Mouse (Mus musculus) right cerebral cortex, postnatal 36 days (tissue): ENCODE measurements around the gene Unc5cl.
"Not testable (repeated sequence)": the region's sequence is repeated elsewhere in the genome, so short reads cannot be mapped to it uniquely, and the experiment has no call there.

Experiments
- DNase-seq, 2 experiments: peaks; one replicate each; pipeline ENCODE4 v3.0.0; 2022; ENCODE audit warnings: low spot score in 2 of 2, mixed read lengths in 1 of 2

The Unc5cl gene

GRCm38 (mm10) chr17:48467395-48468231 lies 12.9 kb downstream of the Unc5cl start:
- DNase-seq: peak; percentile 54 to 66

DNA sequence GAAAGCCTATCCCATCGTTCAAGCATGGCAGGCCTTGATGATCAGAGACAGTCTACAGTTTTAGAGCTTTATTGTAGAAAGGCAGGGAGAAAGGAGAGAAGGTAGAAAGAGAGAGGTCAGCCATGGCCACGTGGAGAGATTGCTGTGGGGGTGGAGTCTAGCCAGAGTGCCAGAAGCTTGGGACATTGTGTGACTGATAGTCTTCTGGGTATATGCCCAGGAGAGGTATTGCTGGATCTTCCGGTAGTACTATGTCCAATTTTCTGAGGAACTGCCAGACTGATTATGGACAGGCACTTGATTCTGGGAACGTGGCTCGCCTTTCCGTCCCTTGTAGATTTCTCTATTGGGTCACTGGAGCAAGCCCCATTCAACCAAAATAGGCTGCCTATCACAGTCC lies 19.6 kb downstream of the Unc5cl start:
- DNase-seq: not testable (repeated sequence)

- no peak for DNase-seq
Observed at GRCm38 (mm10) chr17:48475444-48475843, 20.7 kb downstream of the Unc5cl start.

GRCm38 (mm10) chr17:48479952-48480351 lies 25.3 kb downstream of the Unc5cl start:
- no peak for DNase-seq

- no peak for DNase-seq
Observed at GRCm38 (mm10) chr17:48483764-48484163, 29.1 kb downstream of the Unc5cl start.

DNA sequence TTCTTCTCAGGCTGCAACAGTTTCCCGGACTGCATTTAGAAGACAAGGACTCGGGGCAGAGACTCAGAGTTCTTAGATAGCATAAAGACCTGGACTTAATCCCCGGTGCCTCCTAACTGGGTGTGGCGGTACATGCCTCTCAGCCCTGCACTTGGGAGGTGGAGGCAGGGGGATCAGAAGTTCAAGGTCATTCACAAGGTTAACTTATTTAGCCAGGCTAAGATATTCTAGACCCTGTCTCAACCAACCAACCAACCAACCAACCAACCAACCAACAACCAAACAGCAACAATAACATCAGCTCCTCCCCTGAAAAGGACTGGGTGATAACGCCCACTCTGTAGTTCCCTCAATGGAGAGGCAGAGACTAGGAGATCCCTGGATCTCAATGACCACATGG lies 29.5 kb downstream of the Unc5cl start:
- DNase-seq: no peak

- no peak for DNase-seq
Observed at GRCm38 (mm10) chr17:48489466-48489865, 34.8 kb downstream of the Unc5cl start.

- no peak for DNase-seq
Observed at GRCm38 (mm10) chr17:48492621-48493020, 37.9 kb downstream of the Unc5cl start.

DNA sequence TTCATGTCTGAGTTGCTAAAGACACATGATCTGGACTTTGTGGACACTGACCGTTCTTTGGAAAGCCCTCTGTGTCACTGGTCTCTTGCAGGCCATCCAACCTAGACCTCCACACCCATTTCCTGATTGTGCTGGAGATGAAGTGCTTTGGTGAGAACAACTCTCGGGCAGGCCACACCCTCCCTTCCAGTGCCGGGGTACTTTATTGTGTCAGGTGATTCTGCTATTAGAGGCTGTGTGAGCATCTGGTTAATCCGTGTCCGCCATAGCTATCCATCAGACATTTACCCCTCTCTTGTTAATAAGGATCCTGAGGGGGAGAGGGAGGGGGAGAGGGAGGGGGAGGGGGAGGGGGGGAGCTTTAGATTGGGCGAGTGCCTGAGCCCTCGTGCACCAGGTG lies 38.9 kb downstream of the Unc5cl start:
- DNase-seq: no peak

DNA sequence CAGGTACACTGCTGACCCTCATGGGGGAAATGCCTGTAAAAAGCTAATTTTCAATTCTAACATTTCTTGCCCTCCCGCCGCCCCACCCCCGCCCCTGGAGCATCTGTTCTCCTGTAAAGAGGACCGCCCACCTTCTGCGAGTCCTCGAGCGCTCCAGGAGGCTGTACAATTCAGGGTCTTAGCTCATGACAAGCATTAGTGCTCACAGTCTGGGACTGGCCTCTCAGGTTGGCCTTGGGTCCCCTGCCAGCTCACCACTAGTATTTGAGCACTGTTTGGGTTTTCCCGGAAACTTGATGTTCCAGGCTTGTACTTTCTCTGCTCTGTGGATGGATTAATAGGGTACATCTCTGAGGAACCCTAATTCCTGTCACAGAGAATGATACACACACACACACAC lies 39.3 kb downstream of the Unc5cl start:
- no peak for DNase-seq

- DNase-seq: no peak
Observed at GRCm38 (mm10) chr17:48497986-48498385, 43.3 kb downstream of the Unc5cl start.

- no peak for DNase-seq
Observed at GRCm38 (mm10) chr17:48500846-48501445, 46.2 kb downstream of the Unc5cl start.

DNA sequence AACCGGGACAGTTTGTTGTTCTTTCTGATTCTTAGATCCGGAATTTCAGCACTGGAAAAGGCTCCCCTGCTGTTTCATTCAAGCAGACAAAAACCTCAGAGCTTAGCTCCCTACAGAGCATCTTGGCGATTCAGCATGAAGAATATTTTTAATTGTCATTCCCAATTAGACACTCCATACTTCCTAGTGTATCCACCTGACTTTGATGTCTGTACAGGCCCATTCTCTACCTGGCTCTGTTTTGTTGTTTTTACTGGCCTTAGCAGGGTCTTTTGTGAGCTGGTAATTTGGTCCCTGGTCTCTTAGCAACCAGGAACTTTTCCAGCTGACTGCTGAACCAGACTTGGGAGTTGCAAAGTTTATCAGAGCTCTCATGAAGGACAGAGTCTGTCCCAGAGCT lies 50.3 kb downstream of the Unc5cl start:
- no peak for DNase-seq

DNA sequence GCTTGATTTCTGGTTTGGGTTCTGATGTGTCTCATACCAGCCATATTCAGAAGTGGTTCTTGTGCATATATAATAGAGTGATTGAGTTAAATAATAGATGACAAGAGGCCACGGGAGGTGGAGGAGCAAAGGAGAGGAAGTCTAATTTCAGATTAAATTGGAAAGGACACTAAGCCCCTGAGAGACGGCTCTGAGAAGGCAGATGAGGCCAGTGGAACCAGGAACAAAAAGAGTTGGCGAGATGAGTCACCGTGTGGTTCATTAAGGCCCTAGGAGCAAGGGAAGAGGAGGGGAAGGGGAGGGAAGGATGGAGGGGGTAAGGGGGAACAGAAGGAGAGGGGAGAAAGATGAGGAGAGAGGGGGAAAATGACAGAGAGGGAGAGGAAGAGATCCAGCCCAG lies 52.3 kb downstream of the Unc5cl start:
- no peak for DNase-seq

DNA sequence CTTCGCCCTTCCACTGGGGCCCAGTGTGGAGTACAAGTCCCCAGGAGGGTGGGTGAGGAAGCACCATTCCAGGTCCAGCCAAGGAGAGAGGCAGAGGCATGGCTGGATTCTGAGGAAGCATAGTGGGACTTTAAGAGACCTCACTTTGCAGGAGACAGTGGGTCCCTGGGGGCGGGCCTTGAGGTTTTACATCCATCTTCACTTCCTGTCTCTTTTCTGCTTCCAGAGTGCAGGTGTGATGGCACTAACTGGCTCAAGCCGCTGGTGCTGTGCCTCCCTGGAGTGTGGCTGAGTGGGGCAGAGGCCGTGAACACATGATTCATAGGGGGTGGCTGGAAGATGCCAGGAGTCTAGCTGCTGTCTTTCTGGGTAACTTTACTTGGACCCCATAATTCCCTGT lies 54.9 kb downstream of the Unc5cl start:
- DNase-seq: no peak

- DNase-seq: no peak
Observed at GRCm38 (mm10) chr17:48512614-48513281, 58.0 kb downstream of the Unc5cl start.

- no peak for DNase-seq
Observed at GRCm38 (mm10) chr17:48514613-48515012, 59.9 kb downstream of the Unc5cl start.

GRCm38 (mm10) chr17:48519046-48519445 lies 64.3 kb downstream of the Unc5cl start:
- no peak for DNase-seq

DNA sequence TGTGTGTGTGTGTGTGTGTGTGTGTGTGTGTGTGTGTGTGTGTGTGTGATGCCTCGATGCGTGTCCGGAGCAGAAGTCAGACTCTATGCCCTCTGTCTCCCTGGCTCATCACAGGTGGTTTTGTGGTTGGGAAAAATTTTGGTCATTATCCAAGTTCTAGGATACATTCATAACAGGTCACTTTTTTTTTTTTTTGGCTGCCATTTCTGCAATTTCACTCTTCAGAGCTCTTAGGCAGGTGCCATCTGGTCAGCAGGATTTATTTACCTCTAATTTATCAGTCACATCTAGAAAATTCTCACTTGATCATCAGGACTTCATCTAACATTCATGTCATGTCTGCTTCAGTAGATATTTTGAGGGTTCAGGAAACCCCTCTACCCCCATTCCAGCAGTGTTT lies 65.7 kb downstream of the Unc5cl start:
- DNase-seq: no peak

DNA sequence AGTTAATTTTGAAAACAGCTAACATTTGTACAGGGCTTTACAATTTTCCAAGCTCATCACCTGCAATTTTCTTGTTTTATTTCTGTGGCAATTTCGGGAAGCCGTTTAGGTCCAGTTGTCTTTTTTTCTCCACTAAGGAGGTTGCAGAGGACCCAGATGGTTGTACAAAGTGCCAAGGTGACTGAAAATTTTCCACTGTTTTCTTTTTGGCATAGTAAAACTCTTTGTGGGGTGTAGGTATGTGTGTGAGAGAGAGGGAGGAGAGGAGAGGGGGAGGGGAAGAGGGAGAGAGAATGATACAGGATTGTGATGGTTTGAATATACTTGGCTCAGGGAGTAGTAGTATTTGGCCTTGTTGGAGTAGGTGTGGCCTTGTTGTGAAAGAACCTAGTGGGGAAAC lies 68.4 kb downstream of the Unc5cl start:
- no peak for DNase-seq

- no peak for DNase-seq
Observed at GRCm38 (mm10) chr17:48533844-48534705, 79.4 kb downstream of the Unc5cl start.

DNA sequence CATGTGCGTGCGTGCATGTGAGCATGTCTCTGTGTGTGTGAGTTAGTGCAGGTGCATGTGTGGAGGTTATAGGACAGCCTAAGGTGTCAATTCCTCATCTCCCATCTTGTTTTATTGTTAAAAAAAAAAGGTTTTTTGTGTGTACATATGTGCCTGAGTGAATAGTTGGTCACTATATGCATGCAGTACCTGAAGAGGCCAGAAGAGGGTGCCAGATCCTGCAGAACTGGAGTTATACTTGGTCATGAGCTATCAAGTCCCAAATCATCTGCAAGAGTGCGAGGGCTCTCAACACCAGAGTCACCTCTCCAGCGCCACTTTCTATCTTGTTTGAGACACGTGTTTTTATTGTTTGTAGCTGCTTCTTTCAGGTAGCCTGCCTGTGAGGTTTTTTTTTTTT lies 83.6 kb downstream of the Unc5cl start:
- DNase-seq: no peak
